Mouse (Mus musculus) G1E (cell line): ENCODE data around the gene Mtnr1a.

Source experiments
- CTCF ChIP-seq: IDR thresholded peaks from 2 replicates; pipeline ENCODE4 v1.5.1; 2012; ENCODE audit warnings: low read depth, low read length, inconsistent platforms, mixed read lengths
- GATA1 ChIP-seq: IDR thresholded peaks from 2 replicates; pipeline ENCODE4 v1.6.1; 2012; ENCODE audit warnings: borderline replicate concordance, low read length, inconsistent platforms, mixed read lengths

DNA sequence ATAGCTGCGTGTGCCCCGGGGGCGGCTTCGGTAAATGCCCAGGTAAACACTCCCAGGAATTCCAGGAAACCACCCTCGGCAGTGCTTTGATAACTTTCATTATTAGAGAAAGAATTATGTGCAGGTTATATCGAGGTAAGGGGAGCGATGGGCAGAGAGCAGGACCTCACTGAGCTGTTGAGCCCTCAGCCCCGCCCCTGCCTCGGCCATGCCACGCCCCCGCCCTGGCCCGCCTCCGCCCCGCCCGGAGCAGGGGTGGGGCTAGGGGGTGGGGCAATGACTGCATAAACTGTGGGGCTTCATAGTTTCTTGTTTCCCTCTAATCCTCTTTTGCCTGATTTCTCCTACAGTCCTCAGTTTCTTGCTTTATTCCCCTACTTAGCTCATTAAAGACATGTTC, 30.6 kb upstream of the Mtnr1a start:
- TF ChIP-seq CTCF, result no peak
- no peak for TF ChIP-seq GATA1
